Mouse (Mus musculus): ENCODE measurements around the gene Kdf1.

- TF ChIP-seq RCOR1 (IDR thresholded peaks at IDR 0.05; ENCODE audit: low read depth, low read length), result no peak
- no peak for TF ChIP-seq ZMIZ1 (IDR thresholded peaks at IDR 0.05; ENCODE audit: low read depth, low read length)
- no peak for TF ChIP-seq USF2 (IDR thresholded peaks at IDR 0.05; ENCODE audit: borderline replicate concordance in 1 of 2, insufficient read depth in 1 of 2, low read depth in 1 of 2, low read length in 2 of 2)
- TF ChIP-seq CTCF (IDR thresholded peaks at IDR 0.05 in 2 of 3, conservative IDR thresholded peaks at IDR 0.05 in 1 of 3; ENCODE audit: control insufficient read depth in 1 of 3, insufficient read depth in 1 of 3, low read depth in 2 of 3, low read length in 3 of 3, poor library complexity in 1 of 3, severe bottlenecking in 1 of 3), result no peak
- no peak for TF ChIP-seq SIN3A (IDR thresholded peaks at IDR 0.05; ENCODE audit: low read length)
- no peak for TF ChIP-seq MAZ (IDR thresholded peaks at IDR 0.05; ENCODE audit: low read depth, low read length)
- no peak for TF ChIP-seq TCF12 (IDR thresholded peaks at IDR 0.05; ENCODE audit: low read depth, low read length)
- TF ChIP-seq ZC3H11A (IDR thresholded peaks at IDR 0.05; ENCODE audit: low read depth, low read length), result no peak
These were observed 32.9 kb upstream of the Kdf1 start for GRCm38 (mm10) chr4:133485691-133486425.

All from MEL (cell line).